23 mouse cellular contexts compared by ENCODE assay signal in the genomic region with DNA sequence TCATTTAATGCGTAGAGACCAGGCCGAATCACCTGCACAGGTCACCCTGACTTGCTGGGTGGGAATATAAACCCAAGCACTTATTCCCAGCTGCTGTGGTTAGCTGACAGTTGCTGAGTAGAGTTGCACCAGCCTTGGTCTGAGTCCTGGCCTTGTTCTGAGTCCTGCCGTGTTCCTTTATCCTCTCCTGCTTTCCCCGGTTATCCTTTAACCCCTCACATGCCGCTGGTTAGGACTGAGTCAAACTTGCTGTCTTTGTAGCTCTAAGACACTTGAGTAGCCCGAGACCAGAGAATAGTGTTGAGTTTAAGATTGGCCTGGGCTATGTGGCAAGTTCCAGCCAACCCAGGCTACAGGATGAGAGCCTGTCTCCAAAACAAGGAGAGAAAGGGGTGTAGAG.
DNase-seq lines count a peak whose midpoint lies in the region; ATAC-seq and TF ChIP-seq lines count a peak whose summit lies in the region.
"Had no signal": no experiment of that assay in that cellular context is flagged by ENCODE, and none has a peak within 500 bp of the region (broad histone marks: within the 10 kb centered on the region; RNA-seq: fewer than 3 reads in every experiment).

No protein-coding gene starts in this region.

- H3K9me3 ChIP-seq in intestine, embryonic 15.5 days, result no peaks in the 10 kb centered on the region
- H3K9me3 ChIP-seq: heart, embryonic 15.5 days; liver, embryonic 13.5 days; megakaryocyte, embryonic 14.5 days; midbrain, embryonic 13.5 days had no signal

- no peak overlapping the region for H3K4me3 ChIP-seq in gastrocnemius, adult 2 months
- no peak overlapping the region for H3K4me3 ChIP-seq in intestine, embryonic 15.5 days (replicated peaks)
- peak overlapping the region; percentile 21; the same call in 1 of the 2 replicates for H3K4me3 ChIP-seq in small intestine, adult 2 months (ENCODE audit: low read depth, low read length)
- H3K4me3 ChIP-seq: heart, embryonic 15.5 days; liver, embryonic 13.5 days; megakaryocyte, embryonic 14.5 days; midbrain, embryonic 13.5 days had no signal

- WGBS in intestine, embryonic 15.5 days, result 52% methylated on average over 6 of the region's 6 CpGs
- WGBS in small intestine, adult 2 months, result 58% methylated on average over 6 of the region's 6 CpGs

- no peak for TF ChIP-seq POLR2A in small intestine, adult 2 months (IDR thresholded peaks at IDR 0.05; ENCODE audit: low read depth, low read length)

- DNase-seq in gastrocnemius, adult 2 months, result no peak
- no peak for DNase-seq in gastrocnemius, postnatal 25 days
- peak; percentile 29 for DNase-seq in retina, postnatal 1 day
- no peak for DNase-seq in retina, embryonic 14.5 days (ENCODE audit: low spot score)
- DNase-seq in heart, adult 18-20 months, result no peak
- no peak for DNase-seq in heart, postnatal 10 days
- DNase-seq: adrenal gland, postnatal 14 days; cerebellum, adult 8-10 months; cerebellum, postnatal 36 days; forebrain, postnatal 0 days; gastrocnemius, postnatal 36 days; liver, embryonic 13.5 days; lung, embryonic 14.5 days; lung, postnatal 36 days; right cerebral cortex, postnatal 14 days; thymus, postnatal 25 days had no signal

- 0 out of 2 replicates have a peak, but pooled peaks cover 3% of the 10 kb centered on the region for H3K36me3 ChIP-seq in intestine, embryonic 15.5 days
- peaks cover 14% of the 10 kb centered on the region for H3K36me3 ChIP-seq in small intestine, adult 2 months (ENCODE audit: control insufficient read depth, insufficient read depth, low read length)
- H3K36me3 ChIP-seq: heart, embryonic 15.5 days; liver, embryonic 13.5 days; midbrain, embryonic 13.5 days had no signal

- H3K4me1 ChIP-seq in intestine, embryonic 15.5 days (replicated peaks), result peaks cover 82% of the 10 kb centered on the region
- H3K4me1 ChIP-seq in small intestine, adult 2 months (ENCODE audit: control insufficient read depth, insufficient read depth, insufficient read length, low read length), result peaks cover 60% of the 10 kb centered on the region

- no peak for ATAC-seq in intestine, embryonic 15.5 days
- ATAC-seq: CD4-positive, CD25-positive, alpha-beta regulatory T cell, adult 4 months; forebrain, postnatal 0 days; hindbrain, embryonic 16.5 days; midbrain, embryonic 13.5 days had no signal

- TF ChIP-seq CTCF in gastrocnemius, adult 2 months (IDR thresholded peaks at IDR 0.05), result no peak
- no peak for TF ChIP-seq CTCF in small intestine, adult 2 months (IDR thresholded peaks at IDR 0.05; ENCODE audit: extremely low read depth, insufficient read length, insufficient replicate concordance, low read depth, low read length)

- H3K27ac ChIP-seq in gastrocnemius, adult 2 months, result peak overlapping the region; percentile 38; the same call in 1 of the 2 replicates
- H3K27ac ChIP-seq in intestine, embryonic 15.5 days, result 0 out of 2 replicates have a peak overlapping the region, but pooled peaks have one; percentile 15
- peak overlapping the region; percentile 98 for H3K27ac ChIP-seq in small intestine, adult 2 months (ENCODE audit: insufficient read depth, low read depth, low read length)
- H3K27ac ChIP-seq: heart, embryonic 15.5 days; liver, embryonic 13.5 days; midbrain, embryonic 13.5 days had no signal

- no peak overlapping the region for H3K4me2 ChIP-seq in intestine, embryonic 15.5 days (replicated peaks)
- H3K4me2 ChIP-seq: heart, embryonic 15.5 days; liver, embryonic 13.5 days; lung, embryonic 14.5 days; midbrain, embryonic 13.5 days had no signal

- no peaks in the 10 kb centered on the region for H3K27me3 ChIP-seq in intestine, embryonic 15.5 days (replicated peaks)
- H3K27me3 ChIP-seq in small intestine, adult 2 months (ENCODE audit: control insufficient read depth, insufficient read depth, low read length), result no peaks in the 10 kb centered on the region
- H3K27me3 ChIP-seq: liver, embryonic 13.5 days; megakaryocyte, embryonic 14.5 days; midbrain, embryonic 13.5 days had no signal

- intact Hi-C loops in gastrocnemius, adult 2 months (cut with DNase I), result no loop called here
- intact Hi-C loops in heart, postnatal 10 days (cut with DNase I), result no loop called here

- H3K9ac ChIP-seq in intestine, embryonic 15.5 days, result no peak overlapping the region
- H3K9ac ChIP-seq: forebrain, postnatal 0 days; heart, embryonic 15.5 days; liver, embryonic 13.5 days; midbrain, embryonic 13.5 days had no signal

Comparison
In these comparisons a context has a peak if more than half of its experiments do, and no peak if none do; other contexts are left out.
1. H3K27ac ChIP-seq: peak in every context shown above with its lines; median percentile 98 in small intestine, adult 2 months; 38 in gastrocnemius, adult 2 months; 15 in intestine, embryonic 15.5 days.